Mouse (Mus musculus) kidney, adult 9 months (tissue): ENCODE measurements around the gene Cabp7.

Experiments
- DNase-seq: peaks from one replicate; pipeline ENCODE4 v3.0.0; 2022

The Cabp7 gene

GRCm38 (mm10) chr11:4746733-4747132, at the start of gene Cabp7:
TSS of gene Cabp7 (minus strand) at chr11:4746778.
- DNase-seq = no peak

- DNase-seq = no peak
Measured at GRCm38 (mm10) chr11:4793006-4793405, 46.4 kb upstream of the Cabp7 start.

- DNase-seq = no peak
Measured at GRCm38 (mm10) chr11:4791549-4791948, 45.0 kb upstream of the Cabp7 start.

GRCm38 (mm10) chr11:4789691-4790090, 43.1 kb upstream of the Cabp7 start:
- no peak for DNase-seq

GRCm38 (mm10) chr11:4784629-4785142, 38.1 kb upstream of the Cabp7 start:
- no peak for DNase-seq

GRCm38 (mm10) chr11:4783116-4783515, 36.5 kb upstream of the Cabp7 start:
- no peak for DNase-seq

GRCm38 (mm10) chr11:4780927-4781326, 34.3 kb upstream of the Cabp7 start:
- no peak for DNase-seq

- peak; percentile 60 for DNase-seq
Measured at GRCm38 (mm10) chr11:4772925-4773324, 26.3 kb upstream of the Cabp7 start.

- no peak for DNase-seq
Measured at GRCm38 (mm10) chr11:4771756-4772155, 25.2 kb upstream of the Cabp7 start.

GRCm38 (mm10) chr11:4769881-4770280, 23.3 kb upstream of the Cabp7 start:
- DNase-seq = no peak

GRCm38 (mm10) chr11:4769293-4769692, 22.7 kb upstream of the Cabp7 start:
- DNase-seq = no peak

GRCm38 (mm10) chr11:4768399-4768798, 21.8 kb upstream of the Cabp7 start:
- DNase-seq = no peak

GRCm38 (mm10) chr11:4764476-4764875, 17.9 kb upstream of the Cabp7 start:
- DNase-seq = no peak

GRCm38 (mm10) chr11:4763631-4764030, 17.1 kb upstream of the Cabp7 start:
- no peak for DNase-seq

- DNase-seq = no peak
Measured at GRCm38 (mm10) chr11:4762511-4762910, 15.9 kb upstream of the Cabp7 start.

GRCm38 (mm10) chr11:4761991-4762390, 15.4 kb upstream of the Cabp7 start:
- DNase-seq = no peak

- DNase-seq = peak; percentile 38
Measured at GRCm38 (mm10) chr11:4760438-4760837, 13.9 kb upstream of the Cabp7 start.

- no peak for DNase-seq
Measured at GRCm38 (mm10) chr11:4757789-4758158, 11.2 kb upstream of the Cabp7 start.

GRCm38 (mm10) chr11:4756984-4757788, 10.6 kb upstream of the Cabp7 start:
- DNase-seq = no peak

GRCm38 (mm10) chr11:4756460-4756859, 9.9 kb upstream of the Cabp7 start:
- no peak for DNase-seq

- DNase-seq = no peak
Measured at GRCm38 (mm10) chr11:4754867-4755266, 8.3 kb upstream of the Cabp7 start.

GRCm38 (mm10) chr11:4754036-4754435, 7.5 kb upstream of the Cabp7 start:
- no peak for DNase-seq

- DNase-seq = no peak
Measured at GRCm38 (mm10) chr11:4752836-4753235, 6.3 kb upstream of the Cabp7 start.

GRCm38 (mm10) chr11:4750263-4750662, 3.7 kb upstream of the Cabp7 start:
- peak; percentile 67 for DNase-seq

GRCm38 (mm10) chr11:4747285-4747684, 707 bp upstream of the Cabp7 start:
- DNase-seq = no peak
